Mouse (Mus musculus): ENCODE measurements around the gene Wnk2.
A peak's percentile ranks its signal among the peaks of the same experiment; 100 is the strongest.

Wnk2 gene

GRCm38 (mm10) chr13:49147858-49148226 is at the start of gene Wnk2:
Gene Wnk2 (minus strand): TSS chr13:49148014.
- peak; percentile 53 for ATAC-seq (ENCODE audit: insufficient number of reproducible peaks, low FRiP score, low TSS enrichment)

- ATAC-seq (ENCODE audit: insufficient number of reproducible peaks, low FRiP score, low TSS enrichment) = no peak
Observed at GRCm38 (mm10) chr13:49196766-49197165, 49.0 kb upstream of the Wnk2 start.

GRCm38 (mm10) chr13:49196211-49196610 is 48.4 kb upstream of the Wnk2 start:
- no peak for ATAC-seq (ENCODE audit: insufficient number of reproducible peaks, low FRiP score, low TSS enrichment)

GRCm38 (mm10) chr13:49195651-49196050 is 47.8 kb upstream of the Wnk2 start:
- no peak for ATAC-seq (ENCODE audit: insufficient number of reproducible peaks, low FRiP score, low TSS enrichment)

- ATAC-seq (ENCODE audit: insufficient number of reproducible peaks, low FRiP score, low TSS enrichment) = no peak
Observed at GRCm38 (mm10) chr13:49194811-49195210, 47.0 kb upstream of the Wnk2 start.

GRCm38 (mm10) chr13:49193650-49194049 is 45.8 kb upstream of the Wnk2 start:
- no peak for ATAC-seq (ENCODE audit: insufficient number of reproducible peaks, low FRiP score, low TSS enrichment)

- no peak for ATAC-seq (ENCODE audit: insufficient number of reproducible peaks, low FRiP score, low TSS enrichment)
Observed at GRCm38 (mm10) chr13:49192156-49192855, 44.5 kb upstream of the Wnk2 start.

- no peak for ATAC-seq (ENCODE audit: insufficient number of reproducible peaks, low FRiP score, low TSS enrichment)
Observed at GRCm38 (mm10) chr13:49191673-49192035, 43.8 kb upstream of the Wnk2 start.

- no peak for ATAC-seq (ENCODE audit: insufficient number of reproducible peaks, low FRiP score, low TSS enrichment)
Observed at GRCm38 (mm10) chr13:49190876-49191672, 43.3 kb upstream of the Wnk2 start.

GRCm38 (mm10) chr13:49189970-49190870 is 42.4 kb upstream of the Wnk2 start:
- no peak for ATAC-seq (ENCODE audit: insufficient number of reproducible peaks, low FRiP score, low TSS enrichment)

- ATAC-seq (ENCODE audit: insufficient number of reproducible peaks, low FRiP score, low TSS enrichment) = no peak
Observed at GRCm38 (mm10) chr13:49188966-49189360, 41.1 kb upstream of the Wnk2 start.

- ATAC-seq (ENCODE audit: insufficient number of reproducible peaks, low FRiP score, low TSS enrichment) = peak; percentile 18; the same call in 1 of the 2 replicates
Observed at GRCm38 (mm10) chr13:49188219-49188965, 40.6 kb upstream of the Wnk2 start.

GRCm38 (mm10) chr13:49187288-49188218 is 39.7 kb upstream of the Wnk2 start, which contains the start of gene Ninj1:
Gene Ninj1 (plus strand): TSS chr13:49187485.
- ATAC-seq (ENCODE audit: insufficient number of reproducible peaks, low FRiP score, low TSS enrichment) = peak; percentile 57

GRCm38 (mm10) chr13:49186798-49187287 is 39.0 kb upstream of the Wnk2 start:
- ATAC-seq (ENCODE audit: insufficient number of reproducible peaks, low FRiP score, low TSS enrichment) = 0 out of 2 replicates have a peak, but pooled peaks have one; percentile 3

- ATAC-seq (ENCODE audit: insufficient number of reproducible peaks, low FRiP score, low TSS enrichment) = no peak
Observed at GRCm38 (mm10) chr13:49183646-49184045, 35.8 kb upstream of the Wnk2 start.

- no peak for ATAC-seq (ENCODE audit: insufficient number of reproducible peaks, low FRiP score, low TSS enrichment)
Observed at GRCm38 (mm10) chr13:49183161-49183560, 35.3 kb upstream of the Wnk2 start.

- peak; percentile 65 for ATAC-seq (ENCODE audit: insufficient number of reproducible peaks, low FRiP score, low TSS enrichment)
Observed at GRCm38 (mm10) chr13:49181411-49181984, 33.7 kb upstream of the Wnk2 start.

- ATAC-seq (ENCODE audit: insufficient number of reproducible peaks, low FRiP score, low TSS enrichment) = no peak
Observed at GRCm38 (mm10) chr13:49180691-49181090, 32.9 kb upstream of the Wnk2 start.
